Mouse (Mus musculus): ENCODE data around the gene Eif3m. TPM values are rescaled to one million over a fixed set of nuclear protein-coding genes. Genes with fewer than 3 reads are reported as not detected.
A peak's percentile ranks its signal among the peaks of the same experiment; 100 is the strongest.

Eif3m gene
- total RNA-seq, 2 experiments from 2014 or later: 110 to 119 TPM

- no peak for DNase-seq
- intact Hi-C loops (cut with DNase I): loop anchor here (5.0 kb wide), 1 partner anchor 108 kb away; the partner anchor contains the start of gene Wt1
Observed at GRCm38 (mm10) chr2:105019457-105019856, 2.6 kb upstream of the Eif3m start.

- intact Hi-C loops (cut with DNase I): loop anchor here (5.0 kb wide), 1 partner anchor 109 kb away; the partner anchor contains the start of gene Wt1
- no peak for DNase-seq
Observed at GRCm38 (mm10) chr2:105017802-105018201, 922 bp upstream of the Eif3m start.

GRCm38 (mm10) chr2:105016192-105016966 lies 501 bp downstream of the Eif3m start:
- intact Hi-C loops (cut with DNase I): loop anchor here (5.0 kb wide), 1 partner anchor 111 kb away; the partner anchor contains the start of gene Wt1
- DNase-seq: no peak

GRCm38 (mm10) chr2:105007236-105007635 lies 9.6 kb downstream of the Eif3m start:
- intact Hi-C loops (cut with DNase I): no loop called here
- no peak for DNase-seq

GRCm38 (mm10) chr2:104996201-104996600 lies 20.7 kb downstream of the Eif3m start:
- no peak for DNase-seq
- intact Hi-C loops (cut with DNase I): no loop called here

GRCm38 (mm10) chr2:104994436-104994835 lies 22.4 kb downstream of the Eif3m start:
- intact Hi-C loops (cut with DNase I): no loop called here
- no peak for DNase-seq

GRCm38 (mm10) chr2:104988974-104989373 lies 27.9 kb downstream of the Eif3m start:
- DNase-seq: no peak
- intact Hi-C loops (cut with DNase I): no loop called here

GRCm38 (mm10) chr2:104985796-104986195 lies 31.1 kb downstream of the Eif3m start:
- intact Hi-C loops (cut with DNase I): no loop called here
- DNase-seq: no peak

GRCm38 (mm10) chr2:104981712-104982111 lies 35.2 kb downstream of the Eif3m start:
- no peak for DNase-seq
- intact Hi-C loops (cut with DNase I): no loop called here

GRCm38 (mm10) chr2:104964492-104964891 lies 52.4 kb downstream of the Eif3m start:
- DNase-seq: peak in 1 of 2 experiments; percentile 24
- intact Hi-C loops (cut with DNase I): no loop called here

Other genes with a start within 250 kb of the Eif3m start
- gene Qser1, start 200.3 kb downstream of the Eif3m start, total RNA-seq (2021): 10 to 100 TPM; 23.4 to 25.1 TPM
- gene Prrg4, start 167.2 kb downstream of the Eif3m start, total RNA-seq (2021): 1 to 10 TPM; 1.5 to 2.0 TPM
- 1 to 10 TPM; 3.2 to 4.9 TPM for gene Ccdc73, start 149.3 kb downstream of the Eif3m start, total RNA-seq (2021)
- not detected for gene Gm11060, start 74.9 kb upstream of the Eif3m start, total RNA-seq (2021)
- gene Wt1, start 109.4 kb upstream of the Eif3m start, total RNA-seq (2021): 10 to 100 TPM; 13.0 to 13.8 TPM
- gene Them7, start 207.2 kb upstream of the Eif3m start, total RNA-seq (2021): 1 to 10 TPM; 1.4 to 1.6 TPM

Measured in heart, postnatal 14 days (tissue).